Mouse (Mus musculus): ENCODE measurements around the gene B3galt5.

- TF ChIP-seq CTCF (IDR thresholded peaks at IDR 0.05; ENCODE audit: extremely low read depth, insufficient read depth, low read length) (no peak), POLR2A (IDR thresholded peaks at IDR 0.05; ENCODE audit: extremely low read depth, insufficient read depth, low read length) (no peak)
Measured at GRCm38 (mm10) chr16:96222452-96222851, 13.1 kb upstream of the B3galt5 start.
